Mouse (Mus musculus) heart, embryonic 10.5 days (tissue): ENCODE results near the gene Zmynd10. TPM values are rescaled to one million over a fixed set of nuclear protein-coding genes. Genes with fewer than 3 reads are reported as not detected.

Source experiments
- DNase-seq: peaks from one replicate; pipeline ENCODE4 v3.0.0-alpha.2; 2017; ENCODE audit warnings: low spot score
- H3K27ac ChIP-seq: fragments of 300-500 bp; sonication (generic); 2 replicates; pipeline ENCODE4 v1.5.1; 2016; ENCODE audit warnings: mild to moderate bottlenecking
- H3K27me3 ChIP-seq: fragments of 300-500 bp; sonication (generic); 2 replicates; pipeline ENCODE4 v1.6.1; 2016; ENCODE audit warnings: mild to moderate bottlenecking; ENCODE audit not compliant: poor library complexity, insufficient read depth, severe bottlenecking
- H3K36me3 ChIP-seq: fragments of 300-500 bp; sonication (generic); 2 replicates; pipeline ENCODE4 v1.6.1; 2016; ENCODE audit warnings: mild to moderate bottlenecking, moderate library complexity
- H3K4me1 ChIP-seq: fragments of 300-500 bp; sonication (generic); 2 replicates; pipeline ENCODE4 v1.6.1; 2016; ENCODE audit warnings: mild to moderate bottlenecking
- H3K4me3 ChIP-seq: fragments of 300-500 bp; sonication (generic); 2 replicates; pipeline ENCODE4 v1.5.1; 2016; ENCODE audit warnings: mild to moderate bottlenecking, moderate library complexity
- H3K9me3 ChIP-seq: fragments of 300-500 bp; sonication (generic); 2 replicates; pipeline ENCODE4 v1.6.1; 2016; ENCODE audit warnings: mild to moderate bottlenecking, moderate library complexity
- WGBS: fragments of 180-500 bp; shearing (Covaris S2); methylation state at CpG from one replicate; pipeline ENCODE4 v1.1.7; 2016; 5-methylcytosine and 5-hydroxymethylcytosine counted together
- polyA plus RNA-seq: library from polyadenylated mRNA; unstranded; fragments of >200 nt; fragmentation: Nextera tagmentation; extraction: Ambion mirVana; gene quantifications from 2 replicates; pipeline ENCODE4 v1.2.1, GENCODE M21; 2016

The Zmynd10 gene
- polyA plus RNA-seq: 0.17 TPM in 1 of 2 replicates, not detected in the other

DNA sequence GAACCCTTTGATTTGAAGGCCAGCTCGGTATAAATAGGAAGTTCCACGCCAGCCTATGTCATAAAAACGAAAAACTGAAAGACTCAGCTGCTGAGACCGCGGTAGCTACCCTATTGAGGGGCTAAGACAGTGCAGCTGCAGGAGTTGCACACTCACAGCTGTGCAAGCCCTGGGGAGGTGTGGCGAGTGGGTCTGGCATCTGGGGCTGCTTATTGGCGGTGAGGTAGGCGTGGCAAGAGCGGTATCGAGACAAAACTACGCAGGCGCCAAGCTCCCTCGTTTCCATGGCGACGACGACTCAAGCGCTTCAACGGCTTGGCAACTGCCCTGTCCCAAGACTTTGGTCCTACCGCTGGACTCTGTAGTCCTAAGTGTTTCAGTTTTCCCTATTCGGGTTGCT, at the start of gene Zmynd10:
Gene Zmynd10, plus strand, starts transcription at position 273 of the 400 bp plus-strand sequence.
- peak within 1 kb of the TSS; percentile 16; the same call in 1 of the 2 replicates for H3K27ac ChIP-seq
- H3K4me3 ChIP-seq: peak within 1 kb of the TSS; percentile 32
- DNase-seq: peak; percentile 95
- H3K4me1 ChIP-seq: peaks cover 64% of the 10 kb centered on the region
- WGBS: 6% methylated on average over 20 of the region's 20 CpGs
- H3K9me3 ChIP-seq: no peaks in the 10 kb centered on the region
- H3K36me3 ChIP-seq: peaks cover 22% of the 10 kb centered on the region
- H3K27me3 ChIP-seq: peaks cover 45% of the 10 kb centered on the region

DNA sequence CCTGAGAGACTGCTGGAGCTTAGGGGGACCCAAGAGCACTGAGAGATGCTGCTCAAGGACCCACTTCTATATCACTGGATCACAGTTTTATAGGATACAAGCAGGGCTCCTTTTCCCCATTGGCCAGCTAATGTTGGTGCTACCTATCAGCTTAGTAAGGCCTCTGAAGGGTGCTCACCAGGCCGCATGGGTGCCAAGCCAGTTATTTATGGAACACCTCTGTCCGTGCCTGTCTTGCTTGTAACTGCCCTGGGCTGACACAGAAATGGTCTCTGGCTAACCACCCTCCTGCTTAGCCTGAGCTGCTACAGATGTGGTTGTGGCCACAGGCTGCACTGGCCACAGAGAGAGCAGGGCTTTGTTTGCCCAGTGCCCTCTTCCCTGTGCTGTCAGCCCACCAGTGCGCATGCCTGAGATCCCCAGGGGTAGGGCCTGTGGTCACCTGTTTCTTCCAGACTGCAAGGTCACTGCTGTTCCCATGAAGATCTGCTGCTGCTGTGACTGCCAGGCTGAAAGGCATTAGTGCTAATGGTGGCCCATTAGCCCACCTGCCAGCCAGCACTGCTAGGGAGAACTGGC, 46.3 kb upstream of the Zmynd10 start:
- H3K9me3 ChIP-seq: no peaks in the 10 kb centered on the region
- H3K36me3 ChIP-seq: peaks cover 14% of the 10 kb centered on the region
- H3K4me1 ChIP-seq: peaks cover 43% of the 10 kb centered on the region
- 59% methylated on average over 3 of the region's 3 CpGs for WGBS
- H3K27me3 ChIP-seq: no peaks in the 10 kb centered on the region
- no peak for DNase-seq
- no peak overlapping the region for H3K4me3 ChIP-seq
- H3K27ac ChIP-seq: peak overlapping the region; percentile 19; the same call in 1 of the 2 replicates

DNA sequence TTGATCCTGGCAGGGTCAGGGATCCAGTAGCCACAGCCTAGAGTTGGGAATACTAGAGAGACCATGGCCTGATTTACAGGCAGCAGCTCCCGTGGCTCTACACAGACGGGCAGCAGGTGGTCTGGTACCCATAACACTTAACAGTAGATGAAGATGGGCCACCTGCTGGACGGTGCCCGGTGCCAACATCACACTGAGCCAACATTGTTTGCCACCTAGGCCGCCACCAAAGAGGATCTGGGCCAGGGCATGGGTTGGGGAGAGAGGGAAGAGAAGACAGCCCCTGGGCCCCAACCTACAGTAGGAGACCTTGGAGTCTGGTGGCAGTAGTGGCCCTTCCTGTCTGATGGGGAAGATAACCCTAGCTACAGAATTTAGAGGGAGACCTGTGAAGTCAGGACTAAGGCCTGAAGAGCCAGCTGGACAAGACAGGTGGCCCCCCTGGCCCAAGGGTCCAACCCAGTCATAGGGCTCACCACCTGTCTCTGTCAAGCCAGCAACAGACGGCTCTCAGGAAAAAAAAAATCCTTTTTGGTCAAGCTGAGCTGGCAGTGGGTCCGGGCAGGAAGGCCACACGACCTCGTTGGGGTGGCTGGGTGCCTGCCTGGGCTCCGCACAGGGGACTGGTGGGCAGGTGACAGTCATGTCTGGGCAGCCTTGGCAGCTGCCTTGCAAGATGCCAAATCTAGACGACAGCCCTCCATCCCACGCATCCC, 44.8 kb upstream of the Zmynd10 start:
- H3K9me3 ChIP-seq: no peaks in the 10 kb centered on the region
- H3K4me1 ChIP-seq: peaks cover 49% of the 10 kb centered on the region
- H3K27ac ChIP-seq: no peak overlapping the region
- H3K4me3 ChIP-seq: no peak overlapping the region
- WGBS: 87% methylated on average over 12 of the region's 12 CpGs
- H3K27me3 ChIP-seq: no peaks in the 10 kb centered on the region
- no peak for DNase-seq
- H3K36me3 ChIP-seq: peaks cover 14% of the 10 kb centered on the region

DNA sequence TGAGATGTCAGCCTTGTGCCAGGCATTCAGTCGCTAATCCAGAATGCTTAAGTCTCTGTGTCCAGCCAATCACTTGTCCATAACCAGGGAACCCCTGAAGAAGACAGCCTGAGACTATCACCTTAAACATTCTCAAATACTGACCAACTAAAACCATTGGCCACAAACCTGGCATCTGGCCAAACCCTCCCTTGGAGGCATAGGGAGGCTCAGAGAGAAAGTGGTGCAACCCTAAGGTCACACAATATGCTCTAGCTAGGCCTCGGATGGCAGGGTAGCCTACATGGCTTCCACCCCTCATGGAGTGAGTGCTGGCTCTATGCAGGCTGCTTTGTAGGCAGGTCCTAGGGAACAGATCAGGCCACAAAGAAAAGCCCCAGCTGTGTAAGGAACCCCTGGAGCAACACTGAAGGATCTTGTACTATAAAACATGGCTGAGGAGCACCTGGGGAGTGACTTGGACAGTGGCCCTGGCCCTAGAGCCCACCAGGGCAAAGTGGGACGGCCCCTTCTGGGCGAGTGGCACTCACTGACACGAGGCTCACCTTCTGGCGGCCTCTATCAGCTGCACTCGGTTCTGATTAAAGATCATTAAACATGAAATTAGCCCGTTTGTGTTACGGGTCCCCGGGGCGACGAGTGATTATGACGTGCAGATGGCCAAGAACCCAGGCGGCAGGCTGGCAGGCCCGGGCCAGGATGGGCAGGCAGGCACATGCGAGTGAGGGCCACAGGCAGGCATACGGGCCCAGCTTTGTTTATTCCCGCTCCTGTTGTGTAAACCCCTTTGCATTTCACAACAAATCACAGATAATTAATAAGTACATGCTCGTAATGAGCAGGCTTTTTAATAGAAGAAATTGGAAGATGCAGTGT, 42.2 kb upstream of the Zmynd10 start:
- Histone ChIP-seq H3K27me3 (peaks cover 9% of the 10 kb centered on the region; the same call in 1 of the 2 replicates), H3K9me3 (no peaks in the 10 kb centered on the region), H3K4me1 (peaks cover 59% of the 10 kb centered on the region), H3K36me3 (peaks cover 5% of the 10 kb centered on the region; the same call in 1 of the 2 replicates), H3K4me3 (no peak overlapping the region), H3K27ac (no peak overlapping the region)
- 81% methylated on average over 19 of the region's 19 CpGs for WGBS
- no peak for DNase-seq

DNA sequence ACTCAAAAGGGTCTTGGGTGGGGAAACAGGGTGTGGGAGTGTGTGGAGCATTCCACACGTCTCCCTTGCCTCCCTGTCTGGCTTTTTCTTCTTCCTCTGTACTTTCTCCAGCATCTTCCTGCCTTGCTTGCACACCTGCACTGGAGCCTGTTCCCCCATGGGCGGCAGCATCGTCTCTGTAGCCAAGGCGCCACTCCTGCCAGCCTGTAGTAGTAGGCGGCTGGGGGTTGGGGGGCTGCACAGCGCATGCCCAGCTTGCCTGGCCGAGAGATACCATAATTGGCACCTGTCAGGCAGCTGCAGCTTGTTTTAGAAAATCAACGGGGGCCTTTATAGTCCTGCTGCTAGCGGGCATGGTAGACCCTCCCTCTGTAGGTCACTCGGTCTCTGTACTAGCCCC, 38.8 kb upstream of the Zmynd10 start:
- 60% methylated on average over 10 of the region's 10 CpGs for WGBS
- Histone ChIP-seq H3K27ac (peak overlapping the region; percentile 44; the same call in 1 of the 2 replicates), H3K4me1 (peaks cover 64% of the 10 kb centered on the region), H3K27me3 (peaks cover 9% of the 10 kb centered on the region; the same call in 1 of the 2 replicates), H3K9me3 (no peaks in the 10 kb centered on the region), H3K36me3 (peaks cover 14% of the 10 kb centered on the region; the same call in 1 of the 2 replicates), H3K4me3 (no peak overlapping the region)
- no peak for DNase-seq

DNA sequence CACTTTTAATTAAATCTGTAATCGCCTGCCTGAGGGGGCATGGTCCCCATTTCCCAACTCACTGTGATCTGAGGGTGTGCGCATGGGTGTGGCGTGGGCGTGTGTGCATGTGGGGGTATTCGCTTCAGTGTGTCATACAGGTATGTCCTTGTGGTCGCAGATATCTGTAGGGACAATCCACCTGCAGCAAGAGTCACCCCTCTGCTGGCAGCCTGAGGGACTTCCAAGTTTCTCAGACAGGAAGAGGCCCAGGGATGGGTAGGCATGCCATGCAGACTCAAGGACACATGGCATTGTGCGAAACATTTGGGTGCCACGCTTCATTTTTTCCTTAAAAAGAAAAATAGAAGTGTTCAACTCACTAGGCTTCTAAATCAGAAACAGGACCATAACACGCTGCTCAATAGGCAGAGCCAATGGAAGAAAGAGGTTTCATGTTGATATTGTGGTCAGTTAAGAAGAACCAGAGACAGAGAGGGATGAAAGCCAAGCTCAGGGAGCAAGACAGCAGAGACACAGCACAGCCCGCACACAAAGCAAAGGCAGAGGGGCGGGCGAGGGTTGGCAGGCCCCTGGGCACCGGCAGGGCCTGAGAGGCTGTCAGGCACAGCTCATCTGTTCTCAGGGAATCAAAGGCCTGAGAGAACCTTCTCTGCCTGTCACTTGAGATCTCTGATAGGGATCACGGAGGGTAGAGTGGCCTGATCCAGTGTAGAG, 36.6 kb upstream of the Zmynd10 start:
- Histone ChIP-seq H3K9me3 (no peaks in the 10 kb centered on the region), H3K27me3 (peaks cover 9% of the 10 kb centered on the region; the same call in 1 of the 2 replicates), H3K36me3 (peaks cover 17% of the 10 kb centered on the region; the same call in 1 of the 2 replicates), H3K4me1 (peaks cover 52% of the 10 kb centered on the region), H3K4me3 (no peak overlapping the region), H3K27ac (no peak overlapping the region)
- DNase-seq: no peak
- 80% methylated on average over 14 of the region's 14 CpGs for WGBS

DNA sequence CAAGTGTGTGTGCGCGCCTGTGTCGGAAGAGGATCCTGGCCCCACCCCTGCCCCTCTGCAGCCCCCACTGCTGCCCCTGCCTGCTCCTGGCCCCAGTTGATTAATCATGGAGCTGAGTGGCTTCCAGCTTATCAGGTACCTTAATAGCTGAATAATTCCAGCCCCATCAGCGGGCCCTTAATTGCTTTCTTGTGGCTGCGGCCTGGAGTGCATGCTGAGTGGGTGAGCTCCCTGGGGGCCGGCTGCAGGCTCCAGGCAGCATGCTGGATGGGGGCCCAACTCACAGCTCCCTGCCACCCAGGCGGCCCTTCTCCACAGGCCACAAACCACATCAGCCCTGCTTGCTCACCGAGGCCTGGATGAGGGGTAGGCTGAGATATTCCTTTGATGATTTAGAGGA, 35.7 kb upstream of the Zmynd10 start:
- Histone ChIP-seq H3K4me1 (peaks cover 48% of the 10 kb centered on the region), H3K27ac (peak overlapping the region; percentile 52; the same call in 1 of the 2 replicates), H3K36me3 (peaks cover 17% of the 10 kb centered on the region; the same call in 1 of the 2 replicates), H3K27me3 (peaks cover 11% of the 10 kb centered on the region; the same call in 1 of the 2 replicates), H3K9me3 (no peaks in the 10 kb centered on the region), H3K4me3 (no peak overlapping the region)
- WGBS: 56% methylated on average over 8 of the region's 8 CpGs
- no peak for DNase-seq

DNA sequence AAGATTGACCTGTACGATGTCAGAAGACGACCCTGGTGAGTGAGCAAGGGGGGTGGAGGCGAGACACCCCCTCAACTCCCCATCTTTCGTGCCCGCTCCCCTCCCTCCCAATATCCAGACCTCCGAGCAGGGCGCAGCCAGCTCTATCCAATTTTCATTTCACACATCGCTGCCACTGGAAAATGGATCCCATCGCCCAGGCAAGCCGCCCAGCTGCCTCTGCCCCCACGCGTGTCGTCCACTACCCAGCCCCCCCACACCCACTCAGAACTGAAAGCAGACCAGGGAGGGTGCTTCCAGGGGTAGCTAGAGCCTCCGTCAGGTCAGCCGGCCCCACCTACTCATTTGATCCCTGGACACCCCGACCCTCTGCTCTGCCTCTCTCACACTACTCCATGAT, 34.8 kb upstream of the Zmynd10 start:
- peaks cover 13% of the 10 kb centered on the region; the same call in 1 of the 2 replicates for H3K27me3 ChIP-seq
- peaks cover 45% of the 10 kb centered on the region for H3K4me1 ChIP-seq
- no peaks in the 10 kb centered on the region for H3K9me3 ChIP-seq
- 90% methylated on average over 16 of the region's 16 CpGs for WGBS
- H3K27ac ChIP-seq: no peak overlapping the region
- H3K36me3 ChIP-seq: peaks cover 21% of the 10 kb centered on the region; the same call in 1 of the 2 replicates
- no peak for DNase-seq
- no peak overlapping the region for H3K4me3 ChIP-seq

DNA sequence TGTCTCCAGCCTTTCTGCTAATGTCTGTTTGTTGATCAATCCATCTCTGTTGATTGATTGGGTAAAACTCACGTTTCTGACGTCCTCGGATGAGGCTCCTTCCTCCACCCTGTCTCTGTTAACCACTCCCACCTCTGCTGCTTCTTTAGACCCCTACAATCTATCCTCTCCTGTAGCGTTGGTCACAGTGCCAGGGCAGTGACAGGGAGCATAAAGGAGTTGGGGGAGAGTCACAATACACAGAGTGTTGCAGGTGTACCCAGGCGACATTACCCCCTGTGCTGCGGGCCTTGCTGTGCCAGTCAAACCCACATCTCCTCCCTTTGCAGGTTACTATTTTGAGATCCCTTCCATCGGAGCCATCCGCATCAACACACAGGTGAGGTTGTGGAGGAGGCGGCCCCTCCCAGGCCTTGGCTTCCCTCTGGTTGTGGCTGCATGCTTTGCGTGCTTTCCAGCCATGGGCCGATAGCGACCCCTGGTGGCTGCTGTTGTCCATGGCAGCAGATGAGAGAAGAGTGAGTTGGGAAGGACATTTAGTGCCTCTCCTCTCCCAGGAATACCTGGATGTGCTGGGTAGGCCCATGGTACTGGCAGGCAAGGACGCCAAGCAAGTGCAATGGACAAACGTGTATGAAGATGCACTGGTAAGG, 32.7 kb upstream of the Zmynd10 start:
- Histone ChIP-seq H3K4me1 (peaks cover 37% of the 10 kb centered on the region), H3K9me3 (no peaks in the 10 kb centered on the region), H3K27ac (no peak overlapping the region), H3K27me3 (0 out of 2 replicates have a peak, but pooled peaks cover 3% of the 10 kb centered on the region), H3K36me3 (peaks cover 32% of the 10 kb centered on the region; the same call in 1 of the 2 replicates), H3K4me3 (no peak overlapping the region)
- 20% methylated on average over 14 of the region's 14 CpGs for WGBS
- peak; percentile 93 for DNase-seq

DNA sequence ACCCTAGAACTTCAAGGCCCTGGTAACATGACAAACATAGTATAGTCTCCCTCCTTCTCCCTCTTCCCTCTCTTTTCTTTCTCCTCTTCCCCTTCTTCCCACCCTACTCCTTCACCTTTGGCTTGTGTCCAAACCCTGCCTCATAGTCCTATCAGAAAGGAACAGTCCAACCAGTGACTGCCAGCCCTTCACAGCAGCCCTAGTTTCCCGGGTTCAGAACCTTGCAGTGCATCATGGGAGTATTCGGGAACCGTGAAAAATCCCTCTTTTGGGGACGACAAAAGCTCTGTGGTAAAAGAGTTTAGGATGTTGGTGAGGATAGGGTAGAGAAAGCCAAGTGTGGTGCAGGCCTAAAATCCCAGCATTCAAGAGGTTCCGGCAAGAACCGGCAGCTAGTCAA, 26.8 kb upstream of the Zmynd10 start:
- Histone ChIP-seq H3K27ac (no peak overlapping the region), H3K4me3 (no peak overlapping the region), H3K36me3 (peaks cover 42% of the 10 kb centered on the region; the same call in 1 of the 2 replicates), H3K4me1 (peaks cover 42% of the 10 kb centered on the region), H3K9me3 (no peaks in the 10 kb centered on the region), H3K27me3 (peaks cover 23% of the 10 kb centered on the region)
- WGBS: 64% methylated on average over 6 of the region's 6 CpGs
- DNase-seq: no peak

DNA sequence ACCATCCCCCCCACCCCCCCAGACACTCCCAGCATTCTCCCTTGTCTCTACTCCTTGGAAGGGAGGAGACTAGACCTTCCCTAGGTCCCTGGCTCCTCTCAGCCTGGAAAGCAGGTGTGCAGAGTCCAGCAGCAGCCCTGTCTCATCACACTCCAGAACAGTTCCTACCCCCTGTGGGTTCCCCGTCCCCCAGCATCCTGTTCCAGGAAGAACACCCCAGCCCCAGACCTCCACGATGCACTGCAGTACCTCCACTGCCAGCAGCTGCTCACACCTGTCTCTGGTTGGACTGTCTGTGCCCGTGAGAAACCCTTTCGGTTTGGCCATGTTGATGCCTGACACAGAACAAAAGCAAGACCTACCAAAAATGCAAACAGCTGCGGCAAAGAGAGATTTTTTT, 25.9 kb upstream of the Zmynd10 start:
- H3K9me3 ChIP-seq: no peaks in the 10 kb centered on the region
- peak overlapping the region; percentile 69; the same call in 1 of the 2 replicates for H3K27ac ChIP-seq
- peaks cover 32% of the 10 kb centered on the region for H3K27me3 ChIP-seq
- H3K4me3 ChIP-seq: no peak overlapping the region
- no peak for DNase-seq
- WGBS: 51% methylated on average over 5 of the region's 5 CpGs
- peaks cover 49% of the 10 kb centered on the region for H3K36me3 ChIP-seq
- peaks cover 44% of the 10 kb centered on the region for H3K4me1 ChIP-seq
